Mouse (Mus musculus) CH12.LX (cell line): ENCODE measurements at regions not wholly inside any gene's neighbourhood (a gene's known extent, or its start where the extent isn't known, plus 50 kb on each side); places are given as distances from the start of the nearest gene placed in this dataset.

ENCODE experiments used
- DNase-seq: peaks from one replicate; pipeline ENCODE4 v3.0.0-alpha.2; 2013; ENCODE audit errors: extremely low read depth
- H3K27ac ChIP-seq: 2 replicates; pipeline ENCODE4 v1.5.1; 2012; ENCODE audit warnings: low read depth, mild to moderate bottlenecking, control low read depth, moderate library complexity; ENCODE audit not compliant: insufficient read depth
- H3K27me3 ChIP-seq: replicated peaks from 2 replicates; pipeline ENCODE3; 2012; ENCODE audit warnings: inconsistent platforms
- H3K36me3 ChIP-seq, 2 experiments: replicated peaks in 1 of 2; 2 replicates each; pipeline versions ENCODE3 to v1.6.1; 2012; ENCODE audit warnings: inconsistent platforms in 1 of 2, low read length in 1 of 2, mild to moderate bottlenecking in 1 of 2, mixed read lengths in 1 of 2, moderate library complexity in 1 of 2; ENCODE audit not compliant: control insufficient read depth in 1 of 2, insufficient read depth in 1 of 2
- H3K4me1 ChIP-seq, 2 experiments: 2 replicates each; pipeline ENCODE4 v1.6.1; 2012; ENCODE audit warnings: inconsistent platforms in 1 of 2, moderate library complexity in 1 of 2; ENCODE audit not compliant: insufficient read depth in 2 of 2, control insufficient read depth in 1 of 2
- H3K4me2 ChIP-seq: 2 replicates; pipeline ENCODE4 v1.6.1; 2012; ENCODE audit warnings: low read depth, mild to moderate bottlenecking, control low read depth; ENCODE audit not compliant: poor library complexity, insufficient read depth, severe bottlenecking
- H3K4me3 ChIP-seq, 3 experiments: fragments of 150-350 bp in 1 of 3; sonication (generic) in 1 of 3; replicated peaks in 1 of 3; 2 replicates each; pipeline versions ENCODE3 to v1.5.1; 2011 to 2012; ENCODE audit warnings: low read depth in 2 of 3, low read length in 2 of 3, mild to moderate bottlenecking in 2 of 3, moderate library complexity in 2 of 3, control low read depth in 1 of 3, improper control_type of control experiment in 1 of 3, inconsistent platforms in 1 of 3, mixed read lengths in 1 of 3; ENCODE audit not compliant: poor library complexity in 1 of 3
- H3K79me2 ChIP-seq: replicated peaks from 2 replicates; pipeline ENCODE4 v1.6.1; 2012; ENCODE audit warnings: mild to moderate bottlenecking, moderate library complexity; ENCODE audit not compliant: control insufficient read depth, poor library complexity, insufficient read depth, severe bottlenecking; ENCODE audit errors: extremely low read depth
- H3K9ac ChIP-seq: 2 replicates; pipeline ENCODE4 v1.6.1; 2012; ENCODE audit warnings: low read depth, mild to moderate bottlenecking, control low read depth, moderate library complexity; ENCODE audit not compliant: insufficient read depth
- H3K9me3 ChIP-seq: replicated peaks from 2 replicates; pipeline ENCODE3; 2012; ENCODE audit warnings: low read length, inconsistent platforms, mixed read lengths
- BHLHE40 ChIP-seq: IDR thresholded peaks from 2 replicates; pipeline ENCODE4 v1.6.1; 2011; ENCODE audit warnings: mild to moderate bottlenecking, low read depth, low read length, improper control_type of control experiment
- CHD2 ChIP-seq: IDR thresholded peaks from 2 replicates; pipeline ENCODE4 v1.6.1; 2011; ENCODE audit warnings: low read length, improper control_type of control experiment
- CTCF ChIP-seq, 2 experiments: IDR thresholded peaks in 1 of 2; conservative IDR thresholded peaks in 1 of 2; 2 replicates each; pipeline ENCODE4 v1.5.1; 2011 to 2012; ENCODE audit warnings: low read depth in 2 of 2, low read length in 2 of 2, improper control_type of control experiment in 1 of 2, inconsistent platforms in 1 of 2, mild to moderate bottlenecking in 1 of 2, moderate library complexity in 1 of 2
- E2F4 ChIP-seq: IDR thresholded peaks from 2 replicates; pipeline ENCODE4 v1.6.1; 2011; ENCODE audit warnings: low read depth, low read length, improper control_type of control experiment; ENCODE audit not compliant: insufficient replicate concordance
- ETS1 ChIP-seq: conservative IDR thresholded peaks from 2 replicates; pipeline ENCODE4 v1.6.1; 2012; ENCODE audit warnings: low read depth, mild to moderate bottlenecking, inconsistent platforms, low read length, improper control_type of control experiment, moderate library complexity
- HCFC1 ChIP-seq: IDR thresholded peaks from 2 replicates; pipeline ENCODE4 v1.6.1; 2012; ENCODE audit warnings: low read depth, mild to moderate bottlenecking, inconsistent platforms, low read length, improper control_type of control experiment
- JUN ChIP-seq: IDR thresholded peaks from 2 replicates; pipeline ENCODE4 v1.6.1; 2011; ENCODE audit warnings: low read depth, mild to moderate bottlenecking, low read length, improper control_type of control experiment, moderate library complexity; ENCODE audit not compliant: insufficient read depth
- MAFK ChIP-seq: IDR thresholded peaks from 2 replicates; pipeline ENCODE4 v1.6.1; 2011; ENCODE audit warnings: low read length, improper control_type of control experiment; ENCODE audit not compliant: insufficient replicate concordance
- MAX ChIP-seq: IDR thresholded peaks from 2 replicates; pipeline ENCODE4 v1.6.1; 2011; ENCODE audit warnings: low read length, improper control_type of control experiment
- MXI1 ChIP-seq: IDR thresholded peaks from 2 replicates; pipeline ENCODE4 v1.6.1; 2011; ENCODE audit warnings: mild to moderate bottlenecking, low read depth, low read length, improper control_type of control experiment
- NELFE ChIP-seq: IDR thresholded peaks from 2 replicates; pipeline ENCODE4 v1.6.1; 2011; ENCODE audit warnings: low read depth, low read length, improper control_type of control experiment
- NRF1 ChIP-seq: IDR thresholded peaks from 2 replicates; pipeline ENCODE4 v1.6.1; 2014; ENCODE audit warnings: low read depth, mild to moderate bottlenecking, inconsistent platforms, low read length, improper control_type of control experiment, moderate library complexity
- RAD21 ChIP-seq: IDR thresholded peaks from 2 replicates; pipeline ENCODE4 v1.6.1; 2011; ENCODE audit warnings: low read depth, mild to moderate bottlenecking, low read length, improper control_type of control experiment, moderate library complexity
- RCOR1 ChIP-seq: conservative IDR thresholded peaks from 2 replicates; pipeline ENCODE4 v1.6.1; 2012; ENCODE audit warnings: low read depth, mild to moderate bottlenecking, inconsistent platforms, low read length, improper control_type of control experiment
- SMC3 ChIP-seq: IDR thresholded peaks from 2 replicates; pipeline ENCODE4 v1.6.1; 2011; ENCODE audit warnings: low read depth, low read length, improper control_type of control experiment
- TBP ChIP-seq: conservative IDR thresholded peaks from 2 replicates; pipeline ENCODE4 v1.6.1; 2011; ENCODE audit warnings: low read depth, low read length, improper control_type of control experiment
- UBTF ChIP-seq: IDR thresholded peaks from 2 replicates; pipeline ENCODE4 v1.6.1; 2012; ENCODE audit warnings: low read depth, mild to moderate bottlenecking, inconsistent platforms, low read length, improper control_type of control experiment, moderate library complexity
- USF1 ChIP-seq: IDR thresholded peaks from 2 replicates; pipeline ENCODE4 v1.6.1; 2014; ENCODE audit warnings: low read depth, mild to moderate bottlenecking, inconsistent platforms, low read length, improper control_type of control experiment
- USF2 ChIP-seq: conservative IDR thresholded peaks from 2 replicates; pipeline ENCODE4 v1.6.1; 2011; ENCODE audit warnings: low read depth, low read length, improper control_type of control experiment
- ZC3H11A ChIP-seq: IDR thresholded peaks from 2 replicates; pipeline ENCODE4 v1.6.1; 2012; ENCODE audit warnings: low read depth, mild to moderate bottlenecking, inconsistent platforms, low read length, improper control_type of control experiment
- ZKSCAN1 ChIP-seq: IDR thresholded peaks from 2 replicates; pipeline ENCODE4 v1.6.1; 2012; ENCODE audit warnings: low read depth, inconsistent platforms, low read length, improper control_type of control experiment, borderline replicate concordance
- ZNF384 ChIP-seq: IDR thresholded peaks from 2 replicates; pipeline ENCODE4 v1.6.1; 2012; ENCODE audit warnings: low read depth, low read length, improper control_type of control experiment, inconsistent platforms
- dilution Hi-C: fragments of 300-500 bp; cut with MboI; formaldehyde crosslinking; loops from 2 replicates; pipeline ENCODE4 v1.14.3; 2020; ENCODE audit warnings: low sequenced_read_pairs; ENCODE audit not compliant: extremely low pct_unique_long_range_greater_than_20kb, extremely low pct_ligation_motif_present
- in situ Hi-C: fragments of 300-500 bp; cut with MboI; formaldehyde crosslinking; loops from 3 replicates; pipeline ENCODE4 v1.14.3; 2019; ENCODE audit warnings: low sequenced_read_pairs, low pct_ligation_motif_present, low pct_unique_long_range_greater_than_20kb, mixed read lengths

- TF ChIP-seq CTCF (conservative IDR thresholded peaks at IDR 0.05 in 1 of 2, IDR thresholded peaks at IDR 0.05 in 1 of 2; ENCODE audit: low read depth in 2 of 2, low read length in 2 of 2), result no peak
- TF ChIP-seq NRF1, result no peak
- TF ChIP-seq NELFE, result no peak
- TF ChIP-seq ZNF384, result no peak
- no peak for TF ChIP-seq UBTF
- no peak for TF ChIP-seq BHLHE40
- TF ChIP-seq RCOR1, result no peak
- no peak for TF ChIP-seq RAD21
- no peak for TF ChIP-seq MXI1
- TF ChIP-seq USF1, result no peak
- no peak for TF ChIP-seq MAFK
- no peak for TF ChIP-seq USF2
- no peak for TF ChIP-seq TBP
- no peak for TF ChIP-seq ZKSCAN1
- no peak for TF ChIP-seq E2F4
- no peak for TF ChIP-seq SMC3
- no peak for TF ChIP-seq HCFC1
- no peak overlapping the region for H3K27ac ChIP-seq
- H3K36me3 ChIP-seq, result no peaks in the 10 kb centered on the region
- H3K9ac ChIP-seq, result no peak overlapping the region
- H3K27me3 ChIP-seq, result no peaks in the 10 kb centered on the region
- H3K4me1 ChIP-seq, result no peaks in the 10 kb centered on the region
- no peaks in the 10 kb centered on the region for H3K79me2 ChIP-seq
- H3K9me3 ChIP-seq, result no peaks in the 10 kb centered on the region
- in situ Hi-C loops (loop anchor here (25.0 kb wide), 1 partner anchor 487 kb away; no protein-coding TSS in a partner anchor), dilution Hi-C loops (no loop called here)
- no peak overlapping the region for H3K4me3 ChIP-seq
- no peak for DNase-seq
- H3K4me2 ChIP-seq, result no peak overlapping the region
Measured at GRCm38 (mm10) chr1:121074569-121074968, 257.8 kb downstream of the Insig2 start.

DNA sequence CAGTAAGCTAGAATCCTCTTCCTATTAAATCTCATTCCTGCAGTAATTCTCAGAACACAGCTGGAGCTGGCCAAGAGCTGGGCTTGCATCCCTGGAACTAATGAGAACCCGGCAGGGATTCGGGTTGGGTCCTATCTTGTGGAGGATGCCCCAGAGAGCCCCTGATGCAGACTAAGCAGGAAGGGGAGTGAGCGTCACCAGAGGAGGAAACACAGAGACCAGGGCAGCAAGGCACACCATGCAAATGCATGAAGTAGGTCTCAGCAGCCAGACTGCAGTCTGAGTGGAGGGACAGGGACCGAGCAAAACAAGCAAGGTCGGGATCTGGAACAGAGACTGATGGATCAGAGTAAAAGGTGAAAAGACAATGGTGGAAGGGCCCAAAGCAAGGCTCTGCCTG, 249.6 kb downstream of the Insig2 start:
- Histone ChIP-seq H3K9me3 (no peaks in the 10 kb centered on the region), H3K27ac (no peak overlapping the region)

More for the DNA sequence above, 249.6 kb downstream of the Insig2 start:
- Histone ChIP-seq H3K4me1 (no peaks in the 10 kb centered on the region), H3K79me2 (no peaks in the 10 kb centered on the region), H3K4me3 (no peak overlapping the region), H3K27me3 (no peaks in the 10 kb centered on the region), H3K36me3 (no peaks in the 10 kb centered on the region), H3K9ac (no peak overlapping the region), H3K4me2 (no peak overlapping the region)
- no peak for DNase-seq
- dilution Hi-C loops (no loop called here), in situ Hi-C loops (no loop called here)
- TF ChIP-seq MAX (no peak), ZC3H11A (no peak), CTCF (conservative IDR thresholded peaks at IDR 0.05 in 1 of 2, IDR thresholded peaks at IDR 0.05 in 1 of 2; ENCODE audit: low read depth in 2 of 2, low read length in 2 of 2) (no peak), CHD2 (no peak), JUN (no peak), RAD21 (no peak), RCOR1 (no peak), ETS1 (no peak), USF2 (no peak)
